In the genomic region with DNA sequence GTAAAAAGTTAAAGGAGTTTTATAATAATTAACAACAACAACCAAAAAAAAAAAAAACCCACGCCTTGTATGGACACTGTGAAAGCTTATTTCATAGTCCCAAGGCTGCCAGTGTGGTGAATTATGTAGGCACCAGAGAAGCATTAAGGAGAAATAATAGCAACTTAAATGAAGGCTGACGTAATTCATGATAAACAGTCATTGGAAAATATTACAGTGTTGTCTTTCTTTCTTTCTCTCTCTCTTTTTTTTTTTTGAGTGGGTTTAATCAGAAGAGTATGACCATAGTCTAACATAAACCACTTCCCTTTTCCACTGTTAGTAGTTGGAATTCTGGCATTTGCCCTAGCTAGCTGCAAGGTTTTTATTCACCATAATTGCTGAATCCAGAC, we compare ENCODE assay signal across 12 mouse cellular contexts.
A peak's percentile ranks its signal among the peaks of the same experiment; 100 is the strongest.
DNase-seq lines count a peak whose midpoint lies in the region; ATAC-seq and TF ChIP-seq lines count a peak whose summit lies in the region.
"Had no signal": no experiment of that assay in that cellular context is flagged by ENCODE, and none has a peak within 500 bp of the region (broad histone marks: within the 10 kb centered on the region; RNA-seq: fewer than 3 reads in every experiment).

No protein-coding gene starts in this region.

- no peaks in the 10 kb centered on the region for H3K9me3 ChIP-seq in heart, embryonic 16.5 days (replicated peaks; ENCODE audit: control insufficient read depth, low read length)
- H3K9me3 ChIP-seq in midbrain, embryonic 14.5 days (ENCODE audit: control insufficient read depth, low read length): no peaks in the 10 kb centered on the region
- no peaks in the 10 kb centered on the region for H3K9me3 ChIP-seq in midbrain, postnatal 0 days (ENCODE audit: low read length)
- H3K9me3 ChIP-seq: forebrain, embryonic 10.5 days; liver, embryonic 15.5 days had no signal

- no peak overlapping the region for H3K4me2 ChIP-seq in heart, embryonic 16.5 days (ENCODE audit: low read depth, low read length)
- H3K4me2 ChIP-seq in midbrain, embryonic 14.5 days (ENCODE audit: low read length): no peak overlapping the region
- no peak overlapping the region for H3K4me2 ChIP-seq in midbrain, postnatal 0 days (ENCODE audit: low read depth, low read length, poor library complexity, severe bottlenecking)
- H3K4me2 ChIP-seq: liver, embryonic 15.5 days had no signal

- H3K4me3 ChIP-seq in heart, embryonic 16.5 days (ENCODE audit: low read length): no peak overlapping the region
- H3K4me3 ChIP-seq in midbrain, embryonic 14.5 days (replicated peaks; ENCODE audit: low read depth, low read length): no peak overlapping the region
- no peak overlapping the region for H3K4me3 ChIP-seq in midbrain, postnatal 0 days (ENCODE audit: low read depth, low read length)
- H3K4me3 ChIP-seq in embryonic fibroblast, embryonic 13.5 days (ENCODE audit: insufficient read depth, low read length): no peak overlapping the region
- H3K4me3 ChIP-seq: forebrain, embryonic 10.5 days; liver, embryonic 15.5 days had no signal

- H3K36me3 ChIP-seq in heart, embryonic 16.5 days (ENCODE audit: control insufficient read depth, insufficient read depth): peaks cover 4% of the 10 kb centered on the region
- no peaks in the 10 kb centered on the region for H3K36me3 ChIP-seq in midbrain, embryonic 14.5 days (ENCODE audit: control insufficient read depth, insufficient read depth, low read length)
- no peaks in the 10 kb centered on the region for H3K36me3 ChIP-seq in midbrain, postnatal 0 days (ENCODE audit: insufficient read depth, low read length)
- H3K36me3 ChIP-seq in splenic B cell, adult 2 months (ENCODE audit: control insufficient read depth, insufficient read depth, low read length, poor library complexity, severe bottlenecking): no peaks in the 10 kb centered on the region; the same call in 1 of the 2 replicates
- H3K36me3 ChIP-seq: forebrain, embryonic 10.5 days; liver, embryonic 15.5 days had no signal

- intact Hi-C loops in heart, postnatal 36 days (cut with DNase I): loop anchor here (5.0 kb wide), 1 partner anchor 71 kb away; no protein-coding TSS in a partner anchor

- 75% methylated on average over 2 of the region's 2 CpGs for WGBS in heart, embryonic 16.5 days
- 73% methylated on average over 2 of the region's 2 CpGs for WGBS in midbrain, embryonic 14.5 days
- WGBS in midbrain, postnatal 0 days: 67% methylated on average over 2 of the region's 2 CpGs

- no peak for DNase-seq in heart, postnatal 36 days
- no peak for DNase-seq in midbrain, embryonic 14.5 days
- no peak for DNase-seq in midbrain, postnatal 0 days (ENCODE audit: low spot score)
- peak; percentile 17 for DNase-seq in splenic B cell, adult 2 months (ENCODE audit: low read depth, low spot score)
- no peak for DNase-seq in cerebellum, adult 18-20 months
- no peak for DNase-seq in c-Kit-positive CD71-positive TER-119-positive erythroid progenitor cells, embryonic 14.5 days (ENCODE audit: low spot score)
- DNase-seq: right cerebral cortex, postnatal 4 days; thymus, adult 2 months had no signal

- TF ChIP-seq POLR2A in embryonic fibroblast, embryonic 13.5 days (IDR thresholded peaks at IDR 0.05; ENCODE audit: low read depth, low read length): no peak

- H3K27me3 ChIP-seq in heart, embryonic 16.5 days (ENCODE audit: control insufficient read depth, insufficient read depth, low read length): no peaks in the 10 kb centered on the region
- no peaks in the 10 kb centered on the region for H3K27me3 ChIP-seq in midbrain, embryonic 14.5 days (ENCODE audit: control insufficient read depth, insufficient read depth, low read length)
- H3K27me3 ChIP-seq in midbrain, postnatal 0 days (ENCODE audit: insufficient read depth, low read length): no peaks in the 10 kb centered on the region
- H3K27me3 ChIP-seq in splenic B cell, adult 2 months (ENCODE audit: control insufficient read depth, insufficient read depth, low read length, poor library complexity, severe bottlenecking): no peaks in the 10 kb centered on the region
- H3K27me3 ChIP-seq: liver, embryonic 15.5 days had no signal

- H3K9ac ChIP-seq in heart, embryonic 16.5 days (ENCODE audit: low read length): no peak overlapping the region
- no peak overlapping the region for H3K9ac ChIP-seq in midbrain, embryonic 14.5 days (replicated peaks; ENCODE audit: low read length)
- no peak overlapping the region for H3K9ac ChIP-seq in midbrain, postnatal 0 days (replicated peaks; ENCODE audit: low read length, poor library complexity, severe bottlenecking)
- H3K9ac ChIP-seq: liver, embryonic 15.5 days had no signal

- no peak for TF ChIP-seq CTCF in midbrain, postnatal 0 days (IDR thresholded peaks at IDR 0.05)
- no peak for TF ChIP-seq CTCF in embryonic fibroblast, embryonic 13.5 days (IDR thresholded peaks at IDR 0.05; ENCODE audit: borderline replicate concordance, insufficient read depth, low read length)

- H3K4me1 ChIP-seq in heart, embryonic 16.5 days (ENCODE audit: control insufficient read depth, insufficient read depth, low read length): peaks cover 36% of the 10 kb centered on the region
- peaks cover 19% of the 10 kb centered on the region for H3K4me1 ChIP-seq in midbrain, embryonic 14.5 days (ENCODE audit: control insufficient read depth, insufficient read depth, low read length)
- H3K4me1 ChIP-seq in midbrain, postnatal 0 days (ENCODE audit: insufficient read depth, low read length): 0 out of 2 replicates have a peak, but pooled peaks cover 2% of the 10 kb centered on the region
- peaks cover 24% of the 10 kb centered on the region for H3K4me1 ChIP-seq in embryonic fibroblast, embryonic 13.5 days (ENCODE audit: control insufficient read depth, insufficient read depth, low read length)

- ATAC-seq in heart, embryonic 16.5 days (replicated peaks; ENCODE audit: extremely low read depth, insufficient read depth, low FRiP score): no peak
- no peak for ATAC-seq in midbrain, embryonic 14.5 days (ENCODE audit: low FRiP score, low TSS enrichment)
- no peak for ATAC-seq in midbrain, postnatal 0 days (ENCODE audit: low FRiP score)

- peak overlapping the region; percentile 87 for H3K27ac ChIP-seq in heart, embryonic 16.5 days (ENCODE audit: low read length)
- peak overlapping the region; percentile 52; the same call in 1 of the 2 replicates for H3K27ac ChIP-seq in midbrain, embryonic 14.5 days (replicated peaks; ENCODE audit: low read depth, low read length)
- H3K27ac ChIP-seq in midbrain, postnatal 0 days (ENCODE audit: low read depth, low read length): no peak overlapping the region
- H3K27ac ChIP-seq in embryonic fibroblast, embryonic 13.5 days (ENCODE audit: insufficient read depth, low read length): peak overlapping the region; percentile 97
- H3K27ac ChIP-seq: forebrain, embryonic 10.5 days had no signal
